Mouse (Mus musculus): ENCODE measurements at regions not wholly inside any gene's neighbourhood (a gene's known extent, or its start where the extent isn't known, plus 50 kb on each side); places are given as distances from the start of the nearest gene placed in this dataset.

- no peak overlapping the region for H3K4me3 ChIP-seq (ENCODE audit: low read depth, low read length)
- no peaks in the 10 kb centered on the region for H3K4me1 ChIP-seq (ENCODE audit: insufficient read depth)
- ATAC-seq = no peak
- no peaks in the 10 kb centered on the region for H3K27me3 ChIP-seq (ENCODE audit: insufficient read depth, low read length)
- WGBS (ENCODE audit: insufficient replicate concordance) = 32% methylated on average over 3 of the region's 3 CpGs
- no peaks in the 10 kb centered on the region for H3K9me3 ChIP-seq (ENCODE audit: low read length)
- H3K4me2 ChIP-seq (ENCODE audit: low read depth, low read length) = no peak overlapping the region
- no peak overlapping the region for H3K27ac ChIP-seq (ENCODE audit: low read depth)
- no peak for DNase-seq
- H3K36me3 ChIP-seq (replicated peaks; ENCODE audit: insufficient read depth, low read length) = no peaks in the 10 kb centered on the region
- no peak overlapping the region for H3K9ac ChIP-seq (replicated peaks)
- no peak for TF ChIP-seq EP300 (IDR thresholded peaks at IDR 0.05; ENCODE audit: low read depth)
- no peak for TF ChIP-seq CTCF (IDR thresholded peaks at IDR 0.05; ENCODE audit: low read depth)
Measured at GRCm38 (mm10) chr11:71697017-71697416, 52.7 kb upstream of the Wscd1 start.

- no peaks in the 10 kb centered on the region for H3K27me3 ChIP-seq (ENCODE audit: insufficient read depth, low read length)
- no peaks in the 10 kb centered on the region for H3K36me3 ChIP-seq (replicated peaks; ENCODE audit: insufficient read depth, low read length)
- no peak overlapping the region for H3K9ac ChIP-seq (replicated peaks)
- no peak overlapping the region for H3K4me2 ChIP-seq (ENCODE audit: low read depth, low read length)
- no peak overlapping the region for H3K4me3 ChIP-seq (ENCODE audit: low read depth, low read length)
- 77% methylated on average over 4 of the region's 4 CpGs for WGBS (ENCODE audit: insufficient replicate concordance)
- H3K27ac ChIP-seq (ENCODE audit: low read depth) = no peak overlapping the region
- no peak for DNase-seq
- no peaks in the 10 kb centered on the region for H3K9me3 ChIP-seq (ENCODE audit: low read length)
- no peak for TF ChIP-seq CTCF (IDR thresholded peaks at IDR 0.05; ENCODE audit: low read depth)
- no peak for TF ChIP-seq EP300 (IDR thresholded peaks at IDR 0.05; ENCODE audit: low read depth)
- ATAC-seq = no peak
- H3K4me1 ChIP-seq (ENCODE audit: insufficient read depth) = no peaks in the 10 kb centered on the region
Measured at GRCm38 (mm10) chr11:71698836-71699235, 50.9 kb upstream of the Wscd1 start.
